Mouse (Mus musculus) kidney, postnatal 36 days (tissue): ENCODE measurements around the gene Rhou.
A peak's percentile ranks its signal among the peaks of the same experiment; 100 is the strongest.

Experiments used
- DNase-seq, 2 experiments: peaks; one replicate each; pipeline ENCODE4 v3.0.0; 2021 to 2022; ENCODE audit warnings: mixed read lengths in 2 of 2

Gene Rhou

GRCm38 (mm10) chr8:123697329-123697728 lies 43.6 kb downstream of the Rhou start:
- no peak for DNase-seq

DNA sequence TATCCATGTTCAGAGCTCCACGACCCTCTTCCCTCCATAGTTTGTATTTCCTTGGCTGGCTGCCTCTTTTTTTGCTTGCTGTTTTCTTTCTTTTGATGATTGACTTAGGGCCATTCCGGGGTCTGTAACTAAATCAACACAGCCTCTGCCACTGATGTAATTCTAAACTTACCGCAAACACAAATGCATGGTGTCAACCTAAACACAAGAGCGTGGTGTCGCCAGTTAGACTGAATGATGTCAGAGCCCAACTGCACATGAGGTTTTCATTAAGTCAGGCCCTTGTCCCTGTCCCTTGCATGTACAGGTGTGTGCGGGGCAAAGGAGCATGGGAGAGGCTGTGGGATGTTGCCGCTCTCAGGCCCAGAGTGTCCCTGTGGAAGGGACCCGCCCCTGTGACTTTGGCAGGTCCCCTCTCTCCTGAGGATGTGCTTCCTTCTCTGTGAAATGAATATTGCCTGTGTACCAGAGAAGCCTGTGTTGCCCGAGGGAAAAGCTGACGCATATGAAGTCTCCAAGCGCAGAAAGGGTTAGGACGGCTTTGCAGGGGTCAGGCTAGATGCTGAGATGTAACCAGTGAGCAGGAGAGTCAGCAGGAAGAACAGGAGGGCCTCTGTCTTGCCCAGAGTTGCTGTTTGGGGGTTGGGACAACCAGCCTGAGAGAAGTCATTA lies 46.8 kb downstream of the Rhou start:
- no peak for DNase-seq

DNA sequence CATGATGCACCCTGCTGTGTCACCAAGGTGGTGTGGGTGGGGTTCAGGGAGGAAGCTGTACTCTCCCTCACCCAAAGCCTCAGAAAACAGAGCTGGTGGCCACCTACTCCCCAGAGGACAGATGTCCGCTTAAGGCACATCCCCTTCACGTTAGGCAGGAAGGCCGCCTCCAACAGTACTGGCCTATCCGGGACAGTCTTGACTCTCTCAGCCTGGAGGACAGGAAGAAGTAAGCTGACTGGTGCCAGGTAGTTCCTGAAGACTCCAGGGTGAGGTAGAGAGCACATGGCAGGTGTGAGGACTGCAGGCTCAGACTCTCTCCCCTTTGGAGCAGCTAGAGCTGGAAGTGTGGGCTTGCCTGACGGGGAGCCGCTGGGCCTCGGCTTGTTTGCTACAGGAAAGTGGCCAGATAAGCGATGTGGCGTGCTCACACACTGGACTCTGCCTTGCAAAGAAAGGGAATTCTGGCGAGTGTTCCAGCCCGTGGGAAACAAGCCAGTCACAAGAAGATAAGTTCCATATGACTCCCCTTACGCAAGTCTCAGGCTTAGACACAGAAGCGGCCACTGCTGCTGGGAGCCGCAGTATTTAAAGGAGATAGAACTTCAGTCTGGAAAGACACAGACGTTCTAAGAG lies 48.3 kb downstream of the Rhou start:
- peak in 1 of 2 experiments; percentile 7 for DNase-seq

DNA sequence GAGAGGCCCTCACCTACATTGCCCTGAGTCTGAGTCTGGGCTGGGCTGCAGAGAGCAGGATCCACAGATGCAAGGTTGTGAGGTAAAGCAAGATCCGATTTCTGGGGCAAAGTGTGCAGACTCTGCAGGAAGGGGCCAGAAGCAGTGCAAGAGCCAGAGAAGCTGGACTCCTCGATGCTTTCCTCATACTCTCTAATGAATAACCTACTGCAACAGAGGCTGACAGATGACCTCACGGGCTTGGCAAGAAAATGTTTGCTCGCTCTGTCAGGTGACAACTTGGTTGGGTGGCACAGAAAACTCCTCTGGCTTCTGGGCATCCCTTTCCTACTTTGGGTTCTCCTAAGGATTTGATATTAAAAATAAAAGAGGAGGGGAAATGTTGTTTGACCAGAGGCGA lies 51.6 kb downstream of the Rhou start:
- DNase-seq = peak; percentile 25 to 41

GRCm38 (mm10) chr8:123707137-123707536 lies 53.4 kb downstream of the Rhou start:
- DNase-seq = no peak

- no peak for DNase-seq
Observed at GRCm38 (mm10) chr8:123708729-123709128, 55.0 kb downstream of the Rhou start.

DNA sequence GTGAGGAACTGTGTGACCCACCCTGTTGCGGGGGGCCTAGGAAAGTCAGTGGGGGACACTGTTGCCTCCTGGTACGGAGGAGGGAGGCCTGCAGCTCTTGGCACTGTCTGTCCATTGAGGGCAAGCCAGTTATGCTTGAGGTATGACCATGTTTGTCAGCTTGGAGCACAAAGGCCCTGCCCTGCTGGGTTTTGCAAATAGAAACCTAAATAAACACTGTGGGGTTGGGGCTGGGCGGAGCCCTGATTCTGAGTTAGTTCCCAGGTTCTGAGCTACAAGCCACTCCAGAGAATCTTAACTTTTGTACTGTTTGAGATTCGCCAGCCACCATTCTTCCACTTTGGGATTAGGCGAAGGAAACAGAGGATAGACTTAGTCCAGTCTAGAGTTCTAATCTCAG lies 56.6 kb downstream of the Rhou start:
- DNase-seq = no peak
